Mouse (Mus musculus) heart, embryonic 11.5 days (tissue): ENCODE data around the gene Gpc6. TPM values are rescaled to one million over a fixed set of nuclear protein-coding genes. Genes with fewer than 3 reads are reported as not detected.

Source experiments
- ATAC-seq: fragments of 200-750 bp; cut with Nextera tagmentation; replicated peaks from 2 replicates; pipeline ENCODE4 v1.8.0; 2017; ENCODE audit warnings: moderate library complexity; ENCODE audit not compliant: insufficient number of reproducible peaks, low FRiP score, low TSS enrichment
- H3K27ac ChIP-seq: fragments of 300-500 bp; sonication (generic); 2 replicates; pipeline ENCODE4 v1.5.1; 2014; ENCODE audit warnings: mild to moderate bottlenecking, low read depth, low read length
- H3K27me3 ChIP-seq: fragments of 300-500 bp; sonication (generic); 2 replicates; pipeline ENCODE4 v1.6.1; 2014; ENCODE audit warnings: mild to moderate bottlenecking, low read length, mixed read lengths; ENCODE audit not compliant: control insufficient read depth, insufficient read depth
- H3K36me3 ChIP-seq: fragments of 300-500 bp; sonication (generic); 2 replicates; pipeline ENCODE4 v1.6.1; 2014; ENCODE audit warnings: mild to moderate bottlenecking, low read length, moderate library complexity, mixed read lengths; ENCODE audit not compliant: control insufficient read depth, insufficient read depth
- H3K4me1 ChIP-seq: fragments of 300-500 bp; sonication (generic); 2 replicates; pipeline ENCODE4 v1.6.1; 2014; ENCODE audit warnings: low read length; ENCODE audit not compliant: control insufficient read depth, insufficient read depth
- H3K4me2 ChIP-seq: fragments of 300-500 bp; sonication (generic); 2 replicates; pipeline ENCODE4 v1.6.1; 2014; ENCODE audit warnings: mild to moderate bottlenecking, moderate library complexity
- H3K4me3 ChIP-seq: fragments of 300-500 bp; sonication (generic); 2 replicates; pipeline ENCODE4 v1.5.1; 2014; ENCODE audit warnings: low read depth, low read length
- H3K9ac ChIP-seq: fragments of 300-500 bp; sonication (generic); 2 replicates; pipeline ENCODE4 v1.6.1; 2014; ENCODE audit warnings: mild to moderate bottlenecking, low read depth, low read length, moderate library complexity
- H3K9me3 ChIP-seq: fragments of 300-500 bp; sonication (generic); replicated peaks from 2 replicates; pipeline ENCODE4 v1.6.1; 2016; ENCODE audit warnings: low read length; ENCODE audit not compliant: control insufficient read depth
- WGBS: fragments of 180-500 bp; shearing (Covaris S2); extraction: QIAGEN DNeasy Blood & Tissue Kit; methylation state at CpG from one replicate; pipeline ENCODE4 v1.1.7; 2014; ENCODE audit not compliant: insufficient replicate concordance; 5-methylcytosine and 5-hydroxymethylcytosine counted together
- polyA plus RNA-seq: library from polyadenylated mRNA; unstranded; fragments of >200 nt; fragmentation: Nextera tagmentation; extraction: Ambion mirVana; gene quantifications from 2 replicates; pipeline ENCODE4 v1.2.1, GENCODE M21; 2014

Gene Gpc6
- polyA plus RNA-seq, 1 experiment from 2014 or later, result 14.3 TPM

DNA sequence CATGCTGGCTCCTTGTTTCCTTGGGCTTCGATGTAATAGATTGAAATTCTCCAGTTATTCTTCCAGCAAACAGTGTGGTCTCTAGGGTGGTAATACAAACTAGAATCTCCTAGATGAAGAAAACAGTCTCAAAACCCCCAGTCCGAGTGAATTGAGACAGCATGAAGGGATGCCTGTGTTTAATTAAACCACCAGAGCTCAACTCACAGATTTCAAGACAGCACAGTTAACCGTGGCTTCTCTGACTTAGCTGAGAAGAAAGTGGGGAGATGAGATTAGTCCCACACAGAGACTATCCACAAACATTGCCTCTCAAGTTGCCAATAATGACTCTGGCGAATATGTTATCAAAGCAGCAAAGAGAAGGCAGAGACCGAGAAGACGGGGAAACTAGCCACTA lies 956.0 kb downstream of the Gpc6 start:
- Histone ChIP-seq H3K36me3 (no peaks in the 10 kb centered on the region), H3K4me2 (no peak overlapping the region), H3K9ac (no peak overlapping the region), H3K4me3 (no peak overlapping the region), H3K4me1 (no peaks in the 10 kb centered on the region), H3K27me3 (no peaks in the 10 kb centered on the region), H3K27ac (no peak overlapping the region), H3K9me3 (no peaks in the 10 kb centered on the region)
- ATAC-seq, result no peak
- WGBS, result 69% methylated on average over 6 of the region's 6 CpGs

DNA sequence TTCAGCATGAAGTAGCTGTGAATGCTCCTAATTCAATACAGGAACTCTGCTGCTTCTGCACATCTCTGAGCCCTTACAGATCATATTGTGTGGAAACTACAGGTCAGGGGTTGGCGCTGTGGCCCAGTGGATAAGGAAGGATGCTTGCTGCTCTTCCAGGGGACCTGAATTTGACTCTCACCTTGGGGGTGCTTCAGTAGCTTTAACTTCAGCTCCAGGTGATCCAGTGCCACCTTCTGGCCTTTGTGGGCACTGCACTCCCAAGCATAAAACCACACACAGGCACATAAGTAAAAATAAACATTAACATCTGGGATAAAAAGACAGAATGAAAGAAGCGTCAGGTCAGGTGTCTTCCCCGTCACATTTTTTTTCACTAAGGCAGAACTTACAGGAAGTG lies 957.1 kb downstream of the Gpc6 start:
- Histone ChIP-seq H3K4me3 (no peak overlapping the region), H3K4me1 (no peaks in the 10 kb centered on the region), H3K9me3 (no peaks in the 10 kb centered on the region), H3K4me2 (no peak overlapping the region), H3K36me3 (no peaks in the 10 kb centered on the region), H3K27ac (no peak overlapping the region), H3K9ac (no peak overlapping the region), H3K27me3 (no peaks in the 10 kb centered on the region)
- 58% methylated on average over 3 of the region's 3 CpGs for WGBS
- no peak for ATAC-seq

DNA sequence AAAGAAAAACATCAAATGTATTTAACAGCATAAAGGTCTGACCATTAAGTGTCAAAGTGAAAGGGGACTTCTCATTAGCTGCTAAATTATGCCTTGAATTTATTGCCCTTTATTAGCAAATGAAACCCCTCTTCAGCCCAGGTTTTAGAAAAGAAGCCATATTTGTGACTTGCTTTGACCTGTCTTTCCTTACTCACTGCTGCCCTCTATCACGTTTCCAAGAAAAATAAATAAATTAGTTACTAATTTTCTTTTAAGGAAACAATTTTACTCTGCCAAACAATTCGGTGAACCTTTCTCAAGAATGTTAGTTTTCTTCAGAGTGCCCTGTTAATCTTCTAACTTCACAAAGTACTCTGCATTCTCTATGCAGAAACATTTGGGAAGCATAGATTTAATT lies 964.5 kb downstream of the Gpc6 start:
- no peak overlapping the region for H3K9ac ChIP-seq
- no peaks in the 10 kb centered on the region; the same call in 1 of the 2 replicates for H3K27me3 ChIP-seq
- H3K4me1 ChIP-seq, result peaks cover 4% of the 10 kb centered on the region; the same call in 1 of the 2 replicates
- no peaks in the 10 kb centered on the region for H3K9me3 ChIP-seq
- no peak overlapping the region for H3K27ac ChIP-seq
- no peak overlapping the region for H3K4me2 ChIP-seq
- no peak overlapping the region for H3K4me3 ChIP-seq
- no peak for ATAC-seq
- 54% methylated on average over 2 of the region's 2 CpGs for WGBS
- no peaks in the 10 kb centered on the region for H3K36me3 ChIP-seq

DNA sequence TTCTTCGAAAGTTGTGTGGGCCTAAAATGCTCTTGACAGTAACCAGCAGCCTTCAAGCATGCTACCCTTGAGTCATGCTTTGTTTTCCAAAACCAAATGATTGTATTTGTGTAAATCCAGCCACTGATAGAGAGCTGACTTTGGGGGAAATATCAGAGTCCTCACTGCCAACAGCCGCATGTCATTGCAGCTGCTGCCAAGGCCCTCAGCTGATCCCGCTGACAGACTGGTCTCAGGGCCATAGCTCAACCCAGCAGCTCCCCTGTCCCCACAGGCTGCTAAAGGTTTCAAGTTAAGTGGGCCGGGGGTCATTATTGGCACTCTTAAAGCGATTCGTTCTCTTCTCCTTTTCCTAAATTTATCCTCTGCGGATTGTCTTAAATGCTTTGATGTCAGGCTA lies 966.3 kb downstream of the Gpc6 start:
- no peak for ATAC-seq
- no peak overlapping the region for H3K4me3 ChIP-seq

DNA sequence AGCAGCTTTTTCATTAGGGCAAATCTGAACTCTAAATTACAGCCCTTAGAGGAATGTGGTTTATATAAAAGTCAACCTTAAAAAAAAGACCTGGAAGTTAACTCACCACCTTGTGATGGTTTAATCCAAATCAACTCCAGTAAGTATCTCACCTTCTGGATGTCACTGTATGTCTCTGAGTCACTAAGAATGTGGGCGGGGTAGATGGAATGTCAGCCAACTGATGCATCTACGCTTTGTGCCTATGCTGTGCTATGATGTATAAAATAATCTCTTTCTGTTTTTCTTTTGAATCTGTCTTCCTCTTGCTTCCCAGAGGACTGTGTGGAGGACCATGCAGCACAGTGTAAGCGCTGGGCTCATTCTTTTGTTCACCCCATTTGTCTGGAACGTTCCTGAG lies 966.9 kb downstream of the Gpc6 start:
- 75% methylated on average over 4 of the region's 4 CpGs for WGBS

More for the DNA sequence above, 966.3 kb downstream of the Gpc6 start:
- Histone ChIP-seq H3K27ac (no peak overlapping the region), H3K9ac (no peak overlapping the region), H3K9me3 (no peaks in the 10 kb centered on the region), H3K27me3 (no peaks in the 10 kb centered on the region; the same call in 1 of the 2 replicates), H3K36me3 (no peaks in the 10 kb centered on the region), H3K4me1 (peaks cover 4% of the 10 kb centered on the region; the same call in 1 of the 2 replicates), H3K4me2 (no peak overlapping the region)
- 45% methylated on average over 7 of the region's 7 CpGs for WGBS

DNA sequence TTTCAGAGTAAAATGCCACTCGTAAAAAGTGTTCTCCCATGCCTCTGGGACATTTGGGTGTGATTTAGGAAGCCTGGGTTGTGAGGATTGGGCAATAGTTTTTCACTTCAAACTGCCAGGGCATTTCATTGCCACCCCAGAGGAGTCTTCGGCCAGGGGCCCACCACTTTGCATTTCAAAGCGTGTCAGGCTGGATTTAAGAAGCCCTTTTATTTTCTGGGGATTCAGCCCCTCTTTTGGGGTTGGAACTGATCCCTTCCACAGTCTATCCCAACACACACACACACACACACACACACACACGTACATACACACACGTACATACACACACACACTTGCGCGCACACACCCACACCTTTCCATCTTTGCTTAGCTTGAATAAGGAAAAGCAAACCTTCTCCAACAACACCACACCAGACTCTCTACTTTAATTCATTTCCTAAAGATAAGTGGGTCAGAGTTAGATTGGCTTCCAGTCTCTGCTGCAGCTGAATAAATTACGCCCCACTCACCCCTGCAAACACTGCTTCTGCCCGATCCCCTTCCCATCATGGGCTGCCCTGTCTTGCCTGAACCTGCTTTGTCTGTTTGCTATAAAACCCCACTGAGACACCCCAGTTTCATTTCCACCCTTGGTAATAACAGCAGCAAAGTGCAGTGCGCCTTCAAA lies 969.9 kb downstream of the Gpc6 start:
- Histone ChIP-seq H3K27ac (no peak overlapping the region), H3K36me3 (no peaks in the 10 kb centered on the region), H3K9me3 (no peaks in the 10 kb centered on the region), H3K4me2 (no peak overlapping the region), H3K27me3 (peaks cover 4% of the 10 kb centered on the region), H3K9ac (no peak overlapping the region), H3K4me3 (no peak overlapping the region), H3K4me1 (peaks cover 4% of the 10 kb centered on the region; the same call in 1 of the 2 replicates)
- no peak for ATAC-seq
- 84% methylated on average over 10 of the region's 10 CpGs for WGBS

More for the DNA sequence above, 966.9 kb downstream of the Gpc6 start:
- Histone ChIP-seq H3K4me2 (no peak overlapping the region), H3K4me1 (peaks cover 4% of the 10 kb centered on the region; the same call in 1 of the 2 replicates), H3K4me3 (no peak overlapping the region), H3K36me3 (no peaks in the 10 kb centered on the region), H3K27me3 (no peaks in the 10 kb centered on the region; the same call in 1 of the 2 replicates), H3K9ac (no peak overlapping the region), H3K9me3 (no peaks in the 10 kb centered on the region), H3K27ac (no peak overlapping the region)
- no peak for ATAC-seq

DNA sequence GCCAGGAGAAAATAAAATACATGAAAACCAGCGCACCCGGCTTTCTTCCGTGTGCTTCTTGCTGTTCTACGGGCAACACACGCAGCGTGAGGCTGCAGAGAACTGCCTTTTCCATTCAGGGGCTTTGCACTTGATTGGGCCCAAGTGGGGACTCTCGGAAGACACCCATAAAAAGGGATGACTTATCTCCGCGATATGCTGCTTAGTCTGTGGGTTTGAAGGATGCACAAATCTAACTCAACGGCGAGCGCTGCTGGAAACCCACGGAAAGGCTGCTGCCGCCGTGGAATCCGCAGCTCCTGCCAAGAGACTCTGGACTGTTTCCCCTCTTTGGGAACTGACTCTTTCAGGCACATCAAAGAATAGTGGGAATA lies 970.4 kb downstream of the Gpc6 start:
- no peak overlapping the region for H3K4me2 ChIP-seq
- 83% methylated on average over 16 of the region's 16 CpGs for WGBS
- H3K4me3 ChIP-seq, result no peak overlapping the region
- H3K4me1 ChIP-seq, result peaks cover 4% of the 10 kb centered on the region; the same call in 1 of the 2 replicates
- H3K9ac ChIP-seq, result no peak overlapping the region
- peaks cover 4% of the 10 kb centered on the region for H3K27me3 ChIP-seq
- H3K36me3 ChIP-seq, result no peaks in the 10 kb centered on the region
- H3K9me3 ChIP-seq, result no peaks in the 10 kb centered on the region
- no peak for ATAC-seq
- no peak overlapping the region for H3K27ac ChIP-seq

DNA sequence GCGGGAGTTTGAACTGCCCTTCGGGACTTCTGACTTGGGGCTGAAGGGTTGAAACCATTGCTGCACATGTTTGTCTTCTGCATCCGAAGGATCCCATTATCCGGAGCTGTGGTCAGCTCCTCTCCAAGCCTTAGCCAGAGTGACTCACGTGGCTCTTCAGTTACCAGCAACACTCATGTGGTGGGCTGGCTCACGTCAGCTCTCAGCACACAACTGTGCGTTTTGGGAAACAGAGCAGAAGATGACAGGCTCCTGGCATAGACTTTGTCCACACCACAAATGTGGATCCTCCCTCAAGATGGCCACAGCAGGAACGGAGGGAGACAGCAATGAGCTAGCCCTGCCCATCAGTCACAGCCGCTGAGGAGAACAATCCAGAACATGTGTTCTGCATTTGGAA lies 979.2 kb downstream of the Gpc6 start:
- no peak overlapping the region for H3K4me2 ChIP-seq
- H3K27me3 ChIP-seq, result 0 out of 2 replicates have a peak, but pooled peaks cover 3% of the 10 kb centered on the region
- H3K4me3 ChIP-seq, result no peak overlapping the region
- no peak for ATAC-seq
- peaks cover 3% of the 10 kb centered on the region; the same call in 1 of the 2 replicates for H3K4me1 ChIP-seq
- no peak overlapping the region for H3K9ac ChIP-seq
- 62% methylated on average over 9 of the region's 9 CpGs for WGBS
- no peaks in the 10 kb centered on the region for H3K9me3 ChIP-seq
- H3K27ac ChIP-seq, result no peak overlapping the region
- H3K36me3 ChIP-seq, result no peaks in the 10 kb centered on the region

DNA sequence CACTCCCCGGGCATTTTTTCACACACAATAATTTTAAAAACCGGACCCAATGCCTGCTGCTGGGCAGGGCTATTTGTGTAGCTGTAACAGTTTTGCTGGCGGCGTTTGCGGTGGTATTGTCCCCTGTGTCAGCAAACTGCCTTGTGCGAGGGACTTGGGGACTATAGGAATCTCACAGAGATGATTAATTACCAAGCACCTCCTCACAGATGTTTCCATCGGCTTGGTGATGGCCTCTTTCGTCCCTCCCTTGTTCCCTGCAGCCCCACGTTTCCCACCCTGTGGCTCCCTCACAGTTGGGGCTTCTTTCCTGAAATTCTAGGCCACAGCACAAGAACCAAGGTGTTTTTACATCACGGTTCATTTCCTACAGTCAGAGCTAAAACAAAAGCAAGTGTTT lies 980.6 kb downstream of the Gpc6 start:
- 55% methylated on average over 10 of the region's 10 CpGs for WGBS
- no peaks in the 10 kb centered on the region for H3K36me3 ChIP-seq
- H3K27ac ChIP-seq, result no peak overlapping the region
- H3K4me3 ChIP-seq, result no peak overlapping the region
- H3K27me3 ChIP-seq, result peaks cover 3% of the 10 kb centered on the region; the same call in 1 of the 2 replicates
- no peak overlapping the region for H3K9ac ChIP-seq
- H3K9me3 ChIP-seq, result no peaks in the 10 kb centered on the region
- no peak for ATAC-seq
- H3K4me2 ChIP-seq, result no peak overlapping the region
- H3K4me1 ChIP-seq, result peaks cover 6% of the 10 kb centered on the region; the same call in 1 of the 2 replicates
